Mouse (Mus musculus) hindbrain, embryonic 16.5 days (tissue): ENCODE data around the gene Emp1. TPM values are rescaled to one million over a fixed set of nuclear protein-coding genes. Genes with fewer than 3 reads are reported as not detected.

Experiments
- ATAC-seq: fragments of 200-750 bp; cut with Nextera tagmentation; 2 replicates; pipeline ENCODE4 v1.8.0; 2017; ENCODE audit warnings: moderate TSS enrichment, moderate library complexity
- H3K27ac ChIP-seq: fragments of 300-500 bp; sonication (generic); 2 replicates; pipeline ENCODE4 v1.5.1; 2014; ENCODE audit warnings: low read depth, mild to moderate bottlenecking, control low read depth, low read length, moderate library complexity
- H3K27me3 ChIP-seq: fragments of 300-500 bp; sonication (generic); replicated peaks from 2 replicates; pipeline ENCODE4 v1.6.1; 2014; ENCODE audit warnings: low read length; ENCODE audit not compliant: control insufficient read depth, insufficient read depth
- H3K36me3 ChIP-seq: fragments of 300-500 bp; sonication (generic); 2 replicates; pipeline ENCODE4 v1.6.1; 2014; ENCODE audit warnings: mild to moderate bottlenecking, low read length, moderate library complexity, mixed read lengths; ENCODE audit not compliant: control insufficient read depth, insufficient read depth
- H3K4me1 ChIP-seq: fragments of 300-500 bp; sonication (generic); 2 replicates; pipeline ENCODE4 v1.6.1; 2014; ENCODE audit warnings: low read depth, low read length; ENCODE audit not compliant: control insufficient read depth, insufficient read depth
- H3K4me2 ChIP-seq: fragments of 300-500 bp; sonication (generic); 2 replicates; pipeline ENCODE4 v1.6.1; 2014; ENCODE audit warnings: mild to moderate bottlenecking, low read length, control low read depth, moderate library complexity
- H3K4me3 ChIP-seq: fragments of 300-500 bp; sonication (generic); 2 replicates; pipeline ENCODE4 v1.5.1; 2014; ENCODE audit warnings: mild to moderate bottlenecking, low read length, control low read depth, moderate library complexity
- H3K9ac ChIP-seq: fragments of 300-500 bp; sonication (generic); 2 replicates; pipeline ENCODE4 v1.6.1; 2014; ENCODE audit warnings: low read depth, mild to moderate bottlenecking, control low read depth, low read length, moderate library complexity
- H3K9me3 ChIP-seq: fragments of 300-500 bp; sonication (generic); 2 replicates; pipeline ENCODE4 v1.6.1; 2014; ENCODE audit warnings: mild to moderate bottlenecking, low read length, moderate library complexity; ENCODE audit not compliant: control insufficient read depth
- WGBS: fragments of 180-500 bp; shearing (Covaris S2); extraction: QIAGEN DNeasy Blood & Tissue Kit; methylation state at CpG from one replicate; pipeline ENCODE4 v1.1.7; 2014; 5-methylcytosine and 5-hydroxymethylcytosine counted together
- polyA plus RNA-seq: library from polyadenylated mRNA; unstranded; fragments of >200 nt; fragmentation: Nextera tagmentation; extraction: Ambion mirVana; gene quantifications from 2 replicates; pipeline ENCODE4 v1.2.1, GENCODE M21; 2015

The Emp1 gene
- polyA plus RNA-seq, 1 experiment from 2014 or later = 9.9 TPM

- Histone ChIP-seq H3K4me1 (no peaks in the 10 kb centered on the region), H3K27ac (no peak overlapping the region), H3K9ac (no peak overlapping the region), H3K27me3 (no peaks in the 10 kb centered on the region), H3K4me3 (no peak overlapping the region), H3K4me2 (no peak overlapping the region), H3K36me3 (no peaks in the 10 kb centered on the region), H3K9me3 (no peaks in the 10 kb centered on the region; the same call in 1 of the 2 replicates)
- no peak for ATAC-seq
- WGBS = 94% methylated on average over 8 of the region's 8 CpGs
Observed at GRCm38 (mm10) chr6:135418223-135418824, 56.0 kb downstream of the Emp1 start.

GRCm38 (mm10) chr6:135428246-135428645, 65.9 kb downstream of the Emp1 start:
- H3K9me3 ChIP-seq = no peaks in the 10 kb centered on the region
- H3K4me1 ChIP-seq = no peaks in the 10 kb centered on the region
- H3K36me3 ChIP-seq = no peaks in the 10 kb centered on the region
- ATAC-seq = no peak
- H3K27me3 ChIP-seq = no peaks in the 10 kb centered on the region
- 76% methylated on average over 2 of the region's 2 CpGs for WGBS
- no peak overlapping the region for H3K4me2 ChIP-seq
- H3K4me3 ChIP-seq = no peak overlapping the region
- no peak overlapping the region for H3K27ac ChIP-seq
- no peak overlapping the region for H3K9ac ChIP-seq

GRCm38 (mm10) chr6:135429268-135429909, 67.0 kb downstream of the Emp1 start:
- ATAC-seq = peak; percentile 60
- no peak overlapping the region for H3K4me2 ChIP-seq
- WGBS = 37% methylated on average over 8 of the region's 8 CpGs
- no peaks in the 10 kb centered on the region for H3K36me3 ChIP-seq
- H3K27me3 ChIP-seq = no peaks in the 10 kb centered on the region
- H3K4me3 ChIP-seq = no peak overlapping the region
- H3K9me3 ChIP-seq = no peaks in the 10 kb centered on the region
- no peak overlapping the region for H3K27ac ChIP-seq
- no peaks in the 10 kb centered on the region for H3K4me1 ChIP-seq
- H3K9ac ChIP-seq = no peak overlapping the region

- Histone ChIP-seq H3K9me3 (no peaks in the 10 kb centered on the region), H3K4me1 (no peaks in the 10 kb centered on the region), H3K9ac (no peak overlapping the region), H3K27me3 (no peaks in the 10 kb centered on the region), H3K27ac (no peak overlapping the region), H3K36me3 (no peaks in the 10 kb centered on the region), H3K4me2 (no peak overlapping the region), H3K4me3 (no peak overlapping the region)
- ATAC-seq = no peak
- WGBS = 86% methylated on average over 8 of the region's 8 CpGs
Observed at GRCm38 (mm10) chr6:135430441-135430970, 68.2 kb downstream of the Emp1 start.

Other genes with a start within 250 kb of the Emp1 start
- not detected in 2 replicates for gene Gprc5d, start 244.3 kb upstream of the Emp1 start, polyA plus RNA-seq
- gene Fam234b, start 164.6 kb upstream of the Emp1 start, polyA plus RNA-seq = 110 and 120 TPM in 2 replicates
- gene Hebp1, start 164.5 kb upstream of the Emp1 start, polyA plus RNA-seq = 5.9 and 9.4 TPM in 2 replicates
- gene Gsg1, start 108.2 kb upstream of the Emp1 start, polyA plus RNA-seq = 0.13 and 0.17 TPM in 2 replicates
- not detected in 2 replicates for gene Pbp2, start 52.1 kb upstream of the Emp1 start, polyA plus RNA-seq